Mouse (Mus musculus): Measurements from ENCODE around the gene Rab17.

Rab17 gene

DNA sequence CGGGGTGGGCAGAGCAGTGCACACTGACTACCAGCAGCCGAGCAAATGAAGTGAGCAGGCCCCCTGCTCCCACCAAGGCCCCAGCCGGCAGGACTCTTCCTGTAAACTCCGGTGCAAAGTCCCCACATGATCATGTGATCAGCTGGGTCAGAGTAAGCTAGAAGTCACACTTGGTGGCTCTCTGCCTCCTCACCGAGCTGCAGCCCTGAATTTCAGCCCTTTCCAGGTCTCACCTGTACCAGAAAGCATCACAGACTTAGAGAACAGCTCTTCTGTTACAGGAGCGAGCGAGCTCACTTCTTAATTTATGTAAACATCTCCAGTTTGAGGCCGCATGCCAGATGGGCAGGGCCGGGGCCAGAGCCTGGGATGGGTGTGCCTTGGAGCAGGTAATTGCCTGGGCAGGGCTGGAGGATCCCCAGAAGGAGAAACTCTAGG lies at the start of gene Rab17:
Gene Rab17, minus strand, starts transcription at position 315 of the 438 bp plus-strand sequence.
- no peak for DNase-seq (ENCODE audit: low spot score)

GRCm38 (mm10) chr1:91017111-91017758 lies 47.8 kb upstream of the Rab17 start:
- no peak for DNase-seq (ENCODE audit: low spot score)

GRCm38 (mm10) chr1:91015571-91015970 lies 46.1 kb upstream of the Rab17 start:
- no peak for DNase-seq (ENCODE audit: low spot score)

- DNase-seq (ENCODE audit: low spot score) = no peak
These were observed 44.3 kb upstream of the Rab17 start for GRCm38 (mm10) chr1:91013803-91014202.

- DNase-seq (ENCODE audit: low spot score) = no peak
These were observed 41.9 kb upstream of the Rab17 start for GRCm38 (mm10) chr1:91011336-91011735.

GRCm38 (mm10) chr1:91010716-91011115 lies 41.3 kb upstream of the Rab17 start:
- no peak for DNase-seq (ENCODE audit: low spot score)

DNA sequence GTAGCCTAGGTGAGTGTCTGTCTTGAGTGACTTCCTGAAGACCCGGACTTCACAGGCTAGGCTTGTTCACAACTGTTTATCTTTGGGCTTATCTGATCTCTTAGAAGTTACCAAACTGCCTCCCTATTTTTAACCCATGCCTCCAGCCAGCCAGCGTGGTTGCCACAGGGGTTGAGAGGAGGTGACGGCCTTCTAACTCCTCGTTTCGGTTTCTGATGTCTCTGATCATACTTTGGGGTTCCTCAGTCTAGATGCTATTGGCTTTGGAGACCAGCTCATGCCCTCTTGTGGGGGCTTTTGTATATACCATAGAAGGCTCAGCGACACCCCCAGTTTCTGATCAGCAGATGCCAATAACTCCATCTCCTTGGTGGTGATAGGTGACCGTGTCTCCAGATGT lies 40.8 kb upstream of the Rab17 start:
- DNase-seq (ENCODE audit: low spot score) = no peak

DNA sequence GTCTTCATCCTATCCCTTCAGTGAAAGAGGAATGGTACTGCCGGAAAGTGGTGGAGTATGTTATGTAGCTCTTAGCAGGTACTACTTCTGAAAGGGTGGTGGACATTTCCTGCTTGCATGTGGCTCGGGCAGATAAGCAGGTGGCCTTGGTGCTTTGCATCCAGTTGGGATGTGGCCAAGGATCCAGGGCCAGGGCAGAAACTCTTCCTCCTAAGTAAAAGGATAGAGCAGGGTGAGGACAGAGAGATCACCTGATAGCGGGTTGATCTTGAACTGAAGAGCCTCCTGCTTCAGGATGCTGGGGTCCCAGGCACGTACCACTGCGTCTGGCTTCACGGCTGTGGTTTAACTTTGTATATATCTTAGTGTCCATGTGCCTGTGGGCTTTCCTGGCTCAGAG lies 39.8 kb upstream of the Rab17 start:
- DNase-seq (ENCODE audit: low spot score) = no peak

GRCm38 (mm10) chr1:91008746-91009145 lies 39.3 kb upstream of the Rab17 start:
- DNase-seq (ENCODE audit: low spot score) = no peak

GRCm38 (mm10) chr1:91008147-91008682 lies 38.8 kb upstream of the Rab17 start:
- DNase-seq (ENCODE audit: low spot score) = no peak

- DNase-seq (ENCODE audit: low spot score) = no peak
These were observed 37.2 kb upstream of the Rab17 start for GRCm38 (mm10) chr1:91006708-91007107.

- no peak for DNase-seq (ENCODE audit: low spot score)
These were observed 36.6 kb upstream of the Rab17 start for GRCm38 (mm10) chr1:91006037-91006436.

GRCm38 (mm10) chr1:91003522-91004253 lies 34.2 kb upstream of the Rab17 start:
- DNase-seq (ENCODE audit: low spot score) = no peak

GRCm38 (mm10) chr1:91002641-91003040 lies 33.2 kb upstream of the Rab17 start:
- no peak for DNase-seq (ENCODE audit: low spot score)

DNA sequence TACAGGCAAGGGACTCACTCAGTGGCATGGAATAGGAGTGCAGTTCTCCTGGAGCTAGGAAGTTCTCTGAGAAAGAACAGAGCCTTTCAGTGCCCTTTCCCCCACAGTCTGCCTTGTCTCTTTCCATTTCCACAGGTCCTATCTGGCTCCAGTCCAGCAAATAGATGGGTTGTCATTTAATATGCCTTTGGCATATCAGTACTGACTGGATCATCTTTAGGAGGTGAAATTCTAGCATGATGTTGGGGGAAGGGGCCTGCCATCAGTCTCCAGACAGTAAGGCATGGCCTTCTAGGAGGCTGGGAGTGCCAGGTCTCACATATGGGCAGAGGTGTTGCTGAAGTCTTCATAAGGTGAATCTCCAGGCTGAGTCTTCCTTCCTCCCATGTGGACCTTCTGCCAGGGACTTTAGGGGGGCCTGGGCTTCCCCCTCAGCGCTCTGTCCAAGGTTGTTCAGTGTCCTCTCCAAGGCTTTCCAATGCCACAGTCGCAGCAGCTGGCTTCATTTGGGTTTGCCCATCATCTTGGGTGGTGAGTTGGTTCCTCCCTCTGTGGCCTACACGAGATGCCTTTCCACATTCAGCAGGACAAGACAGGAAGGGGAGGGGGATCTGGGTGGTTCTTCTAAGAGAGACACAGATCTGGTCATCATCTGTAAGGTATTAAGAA lies 32.5 kb upstream of the Rab17 start:
- no peak for DNase-seq (ENCODE audit: low spot score)

- DNase-seq (ENCODE audit: low spot score) = no peak
These were observed 31.6 kb upstream of the Rab17 start for GRCm38 (mm10) chr1:91001101-91001500.

DNA sequence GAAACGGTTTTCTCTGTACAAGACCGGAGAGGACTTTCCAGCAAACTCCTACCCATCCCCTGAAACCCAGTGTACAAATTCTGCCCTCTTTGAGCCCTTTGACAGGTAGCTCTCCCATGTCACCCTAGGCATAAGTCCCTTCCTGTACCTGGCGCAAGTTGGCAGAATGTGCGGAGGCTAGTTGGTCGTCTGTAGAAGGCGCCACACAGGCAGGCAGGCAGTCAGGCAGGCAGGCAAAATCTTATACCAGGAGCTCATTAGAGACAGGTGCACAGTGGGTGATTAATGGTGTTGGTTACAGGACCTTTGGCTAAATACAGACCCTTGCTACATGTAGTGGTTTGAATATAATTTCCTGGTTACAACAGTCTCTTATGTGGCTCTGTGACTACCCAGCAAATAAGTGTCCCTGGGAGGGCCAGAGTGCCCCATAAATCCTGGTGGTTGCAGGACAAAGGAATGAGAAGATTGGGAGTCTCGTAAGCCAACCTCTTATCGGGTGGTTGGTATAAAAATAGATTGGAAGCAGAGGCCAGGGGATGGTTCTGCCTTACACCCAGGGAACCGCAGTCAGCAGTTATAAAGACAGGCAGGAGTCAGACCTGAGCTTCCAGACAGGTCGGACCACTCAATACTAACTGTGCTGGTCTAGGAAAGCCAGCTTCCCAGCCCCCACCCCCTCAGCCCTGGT lies 30.6 kb upstream of the Rab17 start:
- no peak for DNase-seq (ENCODE audit: low spot score)

- DNase-seq (ENCODE audit: low spot score) = no peak
These were observed 29.6 kb upstream of the Rab17 start for GRCm38 (mm10) chr1:90998891-90999611.

GRCm38 (mm10) chr1:90998268-90998890 lies 28.9 kb upstream of the Rab17 start, which contains the start of gene Lrrfip1:
Lrrfip1 (plus strand) TSS chr1:90998737.
- no peak for DNase-seq (ENCODE audit: low spot score)

DNA sequence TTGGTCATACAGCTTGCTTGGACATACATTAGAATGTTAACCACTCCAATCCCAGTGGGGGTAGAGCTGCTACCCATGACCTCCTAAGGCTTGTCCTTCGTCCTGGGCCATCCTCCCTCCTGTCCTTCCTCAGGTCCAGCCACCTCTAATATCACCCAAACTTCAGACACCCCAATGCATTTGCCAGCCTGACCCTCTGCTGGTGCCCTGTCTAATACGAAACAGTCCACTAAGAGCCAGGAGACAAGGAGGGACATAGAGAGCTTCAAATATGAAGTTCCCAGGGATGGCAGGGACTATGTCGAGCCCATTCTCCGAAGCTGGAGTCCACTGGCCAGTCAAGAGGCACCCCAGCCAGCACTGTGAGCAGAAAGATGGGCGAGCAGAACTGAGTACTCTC lies 28.2 kb upstream of the Rab17 start:
- DNase-seq (ENCODE audit: low spot score) = no peak

DNA sequence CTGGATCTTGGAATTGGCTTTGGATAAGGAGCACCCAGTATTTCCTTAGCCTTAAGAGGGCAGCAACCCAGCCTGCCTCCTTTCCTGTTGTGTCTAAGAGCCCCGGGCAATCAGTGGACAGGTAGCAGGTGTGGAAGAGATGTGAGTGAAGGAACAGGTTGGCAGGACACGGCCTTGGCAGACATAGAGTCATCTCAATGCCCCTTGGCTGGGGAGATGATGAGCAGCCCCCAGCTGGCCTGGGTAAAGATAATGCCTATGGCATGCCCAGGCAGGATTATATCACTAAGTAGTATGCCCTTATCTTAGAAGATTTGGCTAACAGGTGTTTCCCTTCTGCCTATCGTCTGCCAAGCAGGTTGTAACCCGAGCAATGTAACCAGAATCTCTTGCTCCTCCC lies 27.7 kb upstream of the Rab17 start:
- DNase-seq (ENCODE audit: low spot score) = no peak

All from c-Kit-positive CD71-positive TER-119-positive erythroid progenitor cells, embryonic 14.5 days (primary cell).